Mouse (Mus musculus): ENCODE results near the gene Atp6v1fnb.

Gene Atp6v1fnb

DNA sequence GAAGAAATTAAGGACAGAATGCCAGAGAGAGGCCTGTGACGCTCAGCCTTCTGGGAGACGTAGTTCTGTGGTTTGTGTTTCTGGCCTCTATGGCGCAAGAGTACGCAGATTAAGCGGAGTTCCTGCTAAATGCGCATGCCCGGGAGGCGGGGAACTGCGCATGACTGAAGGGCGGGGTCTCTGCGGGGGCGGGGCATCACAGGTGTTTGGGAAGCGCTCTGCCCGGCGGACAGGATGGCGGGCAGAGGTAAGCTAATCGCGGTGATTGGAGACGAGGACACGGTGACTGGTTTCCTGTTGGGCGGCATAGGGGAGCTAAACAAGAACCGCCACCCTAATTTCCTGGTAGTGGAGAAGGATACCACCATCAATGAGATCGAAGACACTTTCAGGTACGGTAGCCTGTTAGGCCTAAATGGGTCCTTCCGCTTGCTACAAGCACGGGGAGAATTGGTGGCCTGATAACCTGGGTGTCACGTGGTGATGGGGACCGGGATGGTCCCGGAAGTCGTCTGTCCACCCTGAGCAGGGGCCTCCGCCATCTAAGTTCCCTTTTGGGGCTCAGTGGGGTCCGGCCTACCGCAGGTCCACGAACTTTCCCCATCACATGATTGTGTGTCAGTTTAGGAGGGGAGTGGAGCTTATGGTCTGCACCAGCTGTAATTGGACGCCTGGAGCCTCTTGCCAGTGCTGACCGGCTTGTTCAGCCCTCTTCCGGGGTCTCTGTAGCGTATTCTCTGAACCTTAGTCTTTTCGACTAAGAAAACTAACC lies 3.5 kb upstream of the Atp6v1fnb start, which contains the start of gene Atp6v1f:
Atp6v1f (plus strand) TSS at position 136 of the 772 bp plus-strand sequence.
- peak; percentile 96 for DNase-seq

DNA sequence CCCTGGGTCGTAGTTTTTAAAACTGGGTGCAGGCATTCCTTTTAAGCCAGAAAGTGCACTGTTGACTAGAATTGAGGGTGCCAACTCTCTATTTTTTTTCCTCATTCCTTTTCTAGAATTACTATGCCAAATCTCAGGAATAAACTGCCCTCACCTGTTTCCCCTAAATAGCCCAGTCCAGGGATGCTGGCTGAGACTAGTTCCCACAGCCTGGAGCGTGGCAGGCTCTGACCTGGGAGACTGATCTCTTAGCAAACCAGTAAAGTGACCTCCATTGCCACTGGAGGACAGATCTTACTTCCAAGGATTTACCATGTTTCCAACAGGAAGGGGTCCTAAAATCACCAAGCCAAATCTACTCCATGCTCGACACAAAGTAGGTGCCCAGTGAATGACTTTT lies 2.4 kb upstream of the Atp6v1fnb start:
- DNase-seq = peak; percentile 43

DNA sequence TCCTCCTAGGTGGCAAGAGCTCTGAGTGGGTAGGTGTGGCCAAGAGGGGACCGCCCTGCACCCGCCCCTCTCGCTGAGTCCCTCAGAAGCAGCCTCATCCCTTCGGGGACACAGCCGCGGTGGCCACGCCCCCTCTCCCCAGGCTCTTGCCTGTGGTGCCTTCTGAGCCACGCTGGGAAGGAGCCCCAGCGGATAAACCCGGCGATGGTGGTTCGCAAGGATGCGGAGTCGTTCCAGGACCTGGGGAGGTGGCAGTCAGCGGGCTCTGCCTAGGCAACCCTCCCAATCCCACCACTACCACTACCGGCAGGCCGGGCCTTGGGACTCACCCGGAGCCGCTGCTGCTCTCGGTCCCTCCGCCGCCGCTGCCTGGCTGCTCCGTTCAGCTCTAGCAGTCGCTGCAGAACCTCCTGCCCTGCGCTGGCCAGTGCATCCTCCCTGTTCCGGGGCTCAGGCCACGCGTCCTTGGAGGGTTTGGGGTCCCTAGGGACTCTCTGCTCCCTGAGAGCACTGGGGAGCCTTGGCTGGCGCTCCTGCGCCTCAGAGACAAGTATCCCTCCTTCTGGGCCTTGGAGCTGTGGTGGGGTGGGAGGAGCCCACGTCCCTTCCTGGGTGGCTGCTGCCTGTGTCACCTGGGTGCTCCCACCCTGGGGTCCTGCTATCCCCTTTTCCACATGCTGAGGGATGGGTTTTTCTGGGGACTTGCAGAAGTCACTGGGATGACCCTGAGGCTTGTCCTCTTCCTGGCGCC lies 2.9 kb downstream of the Atp6v1fnb start:
- DNase-seq = peak; percentile 91

DNA sequence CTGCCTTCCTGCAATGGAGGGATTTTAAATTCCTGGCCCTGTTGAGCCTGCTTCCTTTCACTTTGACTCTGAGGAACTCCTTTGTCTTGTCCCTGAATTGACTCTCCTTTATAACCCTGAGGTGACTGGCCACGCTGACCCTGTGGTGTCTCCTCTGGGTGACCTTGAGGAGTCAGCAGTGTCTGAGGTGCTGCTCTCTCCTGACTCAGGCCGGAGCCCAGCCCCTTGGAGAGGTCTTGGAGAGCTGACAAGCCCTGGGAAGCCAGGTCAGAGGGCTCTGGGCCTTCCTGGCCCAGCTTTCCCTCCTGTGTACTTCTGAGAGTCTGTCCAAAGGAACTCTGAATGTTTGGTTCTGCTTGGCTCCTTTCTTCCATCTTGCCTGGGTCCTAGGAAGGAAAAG lies 3.5 kb downstream of the Atp6v1fnb start:
- DNase-seq = peak; percentile 41

DNA sequence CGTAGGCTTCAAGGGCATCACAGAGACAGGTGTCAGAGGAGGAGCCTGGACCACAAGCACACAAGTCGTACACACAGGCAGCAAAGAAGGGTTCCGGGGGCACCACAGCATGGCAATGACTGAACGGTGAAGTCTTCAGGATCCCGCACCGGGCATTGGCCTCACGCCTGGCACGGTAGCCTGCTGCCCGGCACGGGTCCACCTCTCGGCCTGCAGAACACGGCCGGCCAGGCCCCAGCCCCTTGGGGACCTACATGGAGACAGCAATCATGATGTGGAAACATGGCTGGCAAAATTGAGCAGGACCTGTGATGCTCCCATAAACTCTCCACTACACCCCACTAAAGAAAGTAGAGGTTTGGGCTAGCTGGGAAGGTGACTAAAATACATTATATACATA lies 11.5 kb downstream of the Atp6v1fnb start:
- no peak for DNase-seq

DNA sequence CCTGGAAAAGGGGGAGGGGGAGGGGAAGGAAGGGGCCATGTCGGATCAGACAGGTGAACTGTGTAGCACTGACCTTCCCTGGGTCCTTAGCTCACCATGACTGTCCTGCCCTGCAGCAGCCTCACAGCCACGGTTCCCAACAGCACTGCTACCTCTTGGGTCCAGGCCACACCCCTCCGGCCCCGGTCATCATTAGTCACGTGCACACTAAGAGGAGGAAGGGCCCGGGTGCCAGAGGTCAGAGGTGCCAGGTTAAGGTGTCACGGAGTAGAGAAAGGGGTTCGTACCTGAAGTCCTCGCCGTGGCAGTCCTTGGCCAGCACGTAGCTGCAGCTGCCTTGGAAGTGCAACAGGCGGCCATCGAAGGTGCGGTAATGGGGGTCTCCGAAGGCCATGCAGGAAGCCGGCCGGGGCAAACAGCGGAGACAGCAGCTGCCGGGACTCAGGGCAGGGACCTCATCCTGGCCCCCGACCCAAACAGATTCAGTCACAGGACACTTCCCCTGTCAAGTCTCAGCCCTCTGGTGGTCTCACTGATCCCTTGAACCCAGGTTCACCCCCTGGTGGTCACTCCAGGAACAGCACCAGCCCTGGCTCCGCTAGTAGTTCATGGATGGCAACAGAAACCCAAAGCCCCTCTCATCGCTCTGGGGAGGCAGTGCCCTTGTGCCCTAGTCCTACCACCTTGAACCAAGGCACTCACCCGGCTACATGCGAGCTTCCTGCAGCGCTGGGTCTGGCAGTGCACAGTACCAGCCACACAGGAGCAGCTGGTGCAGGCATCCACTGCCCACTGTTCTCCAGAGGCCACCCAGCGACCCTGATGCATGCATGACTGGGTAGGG lies 13.7 kb downstream of the Atp6v1fnb start:
- DNase-seq = peak; percentile 68

DNA sequence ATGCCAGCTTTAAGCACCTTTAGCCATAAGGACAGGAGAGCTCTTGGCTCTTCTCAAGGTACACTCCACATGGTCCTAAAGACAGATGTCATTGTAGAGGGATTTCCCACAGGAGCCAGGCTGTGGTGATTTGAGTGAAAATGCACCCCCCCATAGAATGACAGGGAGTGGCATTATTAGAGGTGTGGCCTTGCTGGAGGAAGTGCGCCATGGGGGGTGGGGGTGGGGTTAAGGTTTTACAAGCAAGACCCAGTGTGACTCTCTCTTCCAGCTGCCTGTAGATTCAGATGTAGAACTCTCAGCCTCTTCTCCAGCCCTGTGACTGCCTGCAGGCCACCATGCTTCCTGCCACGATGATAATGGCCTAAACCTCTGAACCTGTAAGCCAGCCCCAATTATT lies 14.7 kb downstream of the Atp6v1fnb start:
- DNase-seq = no peak

DNA sequence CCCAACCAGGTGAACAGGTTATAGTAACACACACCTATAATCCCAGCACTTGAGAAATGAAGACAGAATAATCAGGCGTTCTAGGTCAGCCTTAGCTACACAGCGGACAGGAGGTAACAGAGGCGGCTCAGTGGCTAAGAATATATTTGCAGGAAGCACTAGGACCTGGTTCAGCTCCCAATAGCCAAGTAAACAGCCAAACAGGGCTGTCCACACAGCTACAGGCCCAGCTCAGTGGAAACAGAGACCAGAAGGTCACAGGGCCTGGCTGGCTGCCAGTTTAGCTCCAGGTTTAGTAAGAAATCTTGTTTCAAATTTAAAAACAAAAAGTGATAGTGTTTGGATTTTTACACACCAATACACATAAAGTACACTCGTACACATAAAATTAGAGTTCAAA lies 22.9 kb downstream of the Atp6v1fnb start:
- DNase-seq = peak; percentile 65

DNA sequence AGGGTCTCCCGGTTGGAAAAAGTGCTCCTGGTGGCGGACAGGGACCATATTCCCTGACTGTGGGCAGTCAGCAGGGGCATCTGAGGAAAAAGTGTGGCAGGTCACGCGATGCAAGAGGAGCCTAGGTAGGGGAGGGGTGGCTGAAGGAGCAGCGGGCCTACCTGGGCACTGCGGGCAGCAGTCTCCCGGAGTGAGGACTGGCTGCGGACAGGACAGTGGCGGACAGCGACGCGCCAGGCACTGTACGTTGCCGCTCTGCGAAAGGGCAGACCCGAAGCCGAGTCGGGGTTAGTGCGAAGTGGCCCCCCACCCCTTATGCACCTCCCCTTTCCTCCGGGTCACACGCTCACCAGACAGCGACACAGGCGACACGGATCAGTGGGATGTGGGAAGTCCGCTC lies 25.0 kb downstream of the Atp6v1fnb start:
- DNase-seq = no peak

DNA sequence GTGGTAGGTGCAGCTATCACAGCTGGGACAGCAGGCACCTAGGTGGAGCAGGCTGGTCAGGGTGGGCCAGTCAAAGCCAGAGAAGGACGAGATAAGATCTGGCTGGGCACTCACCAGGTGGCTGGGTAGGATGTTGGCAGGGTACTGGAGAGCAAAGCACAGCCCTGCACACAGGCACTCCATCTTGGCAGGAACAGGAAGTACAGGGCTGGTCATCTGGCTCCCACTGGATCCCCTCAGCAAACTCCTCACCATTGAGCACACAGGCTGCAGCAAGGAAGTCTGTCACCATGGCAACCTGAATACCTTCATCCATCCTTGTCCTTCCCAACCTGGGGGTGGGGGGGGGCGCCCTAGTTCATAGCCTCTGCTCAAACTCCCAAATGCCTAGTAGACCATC lies 26.6 kb downstream of the Atp6v1fnb start:
- DNase-seq = no peak

DNA sequence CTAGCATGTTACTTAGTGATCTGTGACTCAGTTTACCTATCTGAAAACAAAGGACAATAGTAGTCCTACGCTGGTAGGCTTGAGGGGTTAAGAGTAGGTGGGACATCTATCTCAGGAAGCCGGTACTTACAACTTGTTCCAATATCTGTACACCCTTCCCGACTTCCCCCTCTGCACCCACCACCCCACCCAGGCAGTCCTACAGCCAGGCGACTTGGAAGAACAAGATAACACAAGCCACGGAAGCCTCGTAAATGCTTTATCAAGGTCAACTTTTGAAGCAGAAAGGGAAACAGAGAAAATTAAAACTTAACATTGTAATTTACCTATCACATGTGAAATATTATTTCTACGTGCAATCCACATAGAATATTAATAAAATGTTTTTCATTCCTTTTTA lies 28.9 kb downstream of the Atp6v1fnb start:
- no peak for DNase-seq

DNA sequence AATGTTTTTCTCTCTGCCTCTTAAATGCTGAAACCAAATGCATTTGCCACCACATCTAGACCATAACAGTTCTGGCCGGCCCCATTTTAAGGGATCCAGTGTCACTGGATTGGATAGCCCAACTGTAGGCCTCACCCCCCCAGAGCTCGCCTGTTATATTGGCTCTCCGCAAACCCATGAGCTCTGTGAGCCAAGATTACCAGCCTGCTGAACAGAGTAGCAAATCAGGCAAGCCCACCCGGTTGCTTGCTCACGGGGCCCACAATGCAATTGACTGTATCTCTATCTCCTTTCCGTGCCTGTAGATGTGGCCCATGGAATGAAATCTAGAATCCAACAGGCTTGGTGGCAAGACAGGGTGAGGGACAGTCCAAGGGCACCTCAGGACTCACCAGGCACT lies 29.6 kb downstream of the Atp6v1fnb start:
- no peak for DNase-seq

DNA sequence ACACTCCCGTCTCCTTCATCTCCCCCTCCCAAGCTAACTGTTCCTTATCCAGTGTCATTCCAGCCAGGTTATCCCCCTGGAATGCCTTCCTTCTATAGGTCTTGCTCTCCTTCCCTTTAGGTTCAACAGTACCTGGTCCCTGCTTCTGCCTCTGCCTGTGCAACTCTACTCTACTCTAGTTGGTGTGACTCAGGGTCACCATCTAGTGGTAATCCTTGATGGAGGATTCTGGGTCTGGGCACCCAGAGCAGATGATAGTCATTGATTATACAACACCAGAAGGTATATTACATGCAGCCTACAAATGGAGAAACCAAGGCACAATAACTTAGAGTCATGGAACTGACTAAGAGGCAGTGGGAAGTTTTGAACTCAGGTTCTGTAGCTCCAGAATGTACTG lies 30.4 kb downstream of the Atp6v1fnb start:
- peak; percentile 29 for DNase-seq

DNA sequence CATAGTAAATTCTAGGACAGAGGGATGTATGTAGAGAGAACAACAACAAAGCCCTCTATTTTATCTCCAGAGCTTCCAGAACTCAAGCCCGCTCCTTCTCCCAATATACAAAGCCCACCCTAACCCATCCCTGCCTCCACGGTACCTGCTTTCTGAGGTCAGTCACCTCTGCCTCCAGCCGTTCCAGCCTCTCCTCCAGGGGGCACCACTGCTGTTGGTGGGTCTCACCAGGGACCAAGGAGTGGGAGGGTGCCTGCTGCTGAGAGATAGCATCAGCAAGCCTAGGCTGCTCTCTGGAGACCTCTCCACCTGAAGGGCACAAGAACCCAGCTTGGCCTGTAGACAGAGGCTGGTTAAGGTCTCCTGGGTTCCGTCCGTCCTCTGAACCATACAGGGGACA lies 34.3 kb downstream of the Atp6v1fnb start:
- DNase-seq = no peak

DNA sequence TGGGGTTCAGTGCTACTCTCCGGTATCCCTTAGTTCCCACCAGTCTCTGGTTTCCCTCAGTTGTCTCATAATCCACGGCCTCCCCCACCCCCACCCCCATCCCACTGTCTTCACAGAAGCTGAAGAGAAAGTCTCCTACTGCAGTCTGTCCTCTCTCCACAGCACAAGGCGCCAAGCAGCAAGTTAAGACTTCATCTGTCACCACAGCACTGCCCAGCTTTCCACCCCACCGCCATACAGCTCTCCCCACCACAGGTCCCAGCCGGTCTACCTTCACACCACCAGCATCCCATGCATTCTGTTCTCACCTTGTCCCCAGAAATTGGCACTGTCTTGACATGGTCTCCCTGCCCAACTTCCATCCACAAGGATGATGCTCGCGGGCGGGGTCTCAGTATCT lies 35.6 kb downstream of the Atp6v1fnb start:
- DNase-seq = no peak

DNA sequence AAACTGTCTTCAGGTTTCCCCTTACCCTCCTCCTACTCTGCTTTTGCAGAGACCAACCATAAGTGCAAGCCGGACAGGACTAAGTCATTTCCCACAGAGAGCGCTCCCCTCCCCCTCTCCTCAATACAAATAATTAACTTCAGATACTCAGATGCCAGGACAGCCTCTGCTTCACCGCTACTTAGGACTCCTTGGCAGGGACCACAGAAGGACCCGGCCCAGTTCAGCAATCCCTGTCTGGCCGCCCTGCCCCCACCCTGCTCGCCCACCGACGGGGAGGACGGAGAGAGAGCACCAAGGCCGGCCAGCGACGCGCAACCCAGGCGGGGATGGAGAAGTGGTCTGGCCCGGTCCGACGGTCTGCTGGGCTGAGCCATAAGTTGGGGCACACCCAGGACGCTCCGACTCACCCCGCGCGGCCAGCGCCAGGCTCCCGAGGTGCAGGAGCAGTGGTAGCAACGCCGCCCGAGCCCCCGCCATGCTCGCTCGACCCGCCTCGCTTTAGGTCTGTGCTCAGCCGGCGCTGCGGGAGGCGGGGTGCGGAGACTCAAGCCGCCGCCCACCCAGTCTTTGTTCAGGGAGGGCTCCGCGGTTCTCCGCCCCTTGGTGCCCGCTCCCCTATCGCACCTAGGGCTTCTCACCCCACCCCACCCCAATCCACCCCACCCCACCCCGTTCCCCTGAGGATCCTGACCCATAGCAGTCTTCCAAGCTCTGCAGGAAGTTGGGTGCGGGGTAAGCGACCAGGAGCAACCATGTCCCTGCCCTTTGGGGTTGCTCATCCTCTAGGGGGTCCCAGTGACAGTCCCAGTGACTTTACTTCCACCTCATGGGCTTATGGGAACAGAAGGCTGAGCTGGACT lies 36.4 kb downstream of the Atp6v1fnb start, which contains the start of gene Kcp:
Kcp (minus strand) TSS at position 506 of the 863 bp plus-strand sequence.
- peak; percentile 67 for DNase-seq

DNA sequence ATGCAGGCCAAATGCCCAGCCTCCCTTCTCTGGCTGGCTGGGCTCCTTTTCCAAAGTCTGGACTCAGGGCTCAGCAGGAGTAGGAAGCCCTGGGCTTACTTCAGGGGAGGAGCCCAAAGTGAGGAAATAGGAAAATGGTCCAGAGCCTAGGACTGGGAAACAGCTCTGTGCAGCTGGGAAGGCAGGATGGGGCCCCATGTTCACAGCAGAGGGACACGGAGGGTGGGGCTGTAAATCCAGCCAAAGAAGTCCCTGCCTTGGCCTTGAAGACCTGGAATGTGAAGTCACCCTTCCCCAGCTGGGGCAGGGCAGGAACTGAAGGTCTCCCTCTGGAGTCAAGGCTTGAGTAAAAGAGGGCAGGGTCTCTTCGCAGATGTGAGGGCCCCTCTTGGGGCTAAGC lies 37.8 kb downstream of the Atp6v1fnb start:
- no peak for DNase-seq

DNA sequence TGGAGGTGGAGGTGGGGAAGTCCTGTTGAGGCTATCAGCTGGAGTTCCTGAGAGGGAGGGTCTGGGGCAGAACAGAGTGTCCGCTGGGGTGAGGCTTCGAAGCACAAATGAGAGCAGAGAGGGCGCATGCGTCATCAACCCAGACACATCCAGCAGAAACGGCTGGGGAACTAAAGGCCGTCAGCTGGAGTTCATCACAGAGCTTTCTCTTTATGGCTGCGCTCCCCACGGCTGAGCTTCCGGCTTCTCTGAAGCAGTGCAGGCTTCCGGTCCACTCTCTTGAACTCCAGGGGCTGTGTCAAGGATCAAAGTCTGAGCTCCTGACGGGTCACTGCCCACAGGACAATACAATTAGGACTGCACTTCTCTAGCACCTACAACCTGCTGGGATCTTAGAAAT lies 42.0 kb downstream of the Atp6v1fnb start:
- DNase-seq = peak; percentile 82

DNA sequence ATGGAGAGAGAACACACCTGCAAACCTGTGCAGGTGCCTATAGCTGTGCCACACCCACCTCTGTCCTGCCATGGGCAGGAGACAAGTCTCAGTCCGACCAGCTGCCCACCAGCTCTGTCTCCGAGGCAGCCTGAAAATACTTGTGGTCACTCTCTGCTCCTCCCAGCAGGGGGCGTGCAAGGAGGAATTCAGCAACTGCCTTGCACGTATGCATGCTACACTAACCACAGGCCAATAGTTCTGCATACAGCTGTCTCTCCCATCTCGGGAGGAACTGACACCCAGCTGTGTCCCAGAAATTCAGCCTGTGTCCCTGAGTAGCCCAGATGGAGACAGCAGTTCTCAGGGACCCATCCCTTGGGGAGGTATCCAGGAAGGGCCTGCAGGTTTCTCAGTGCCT lies 45.9 kb downstream of the Atp6v1fnb start:
- peak; percentile 77 for DNase-seq

DNA sequence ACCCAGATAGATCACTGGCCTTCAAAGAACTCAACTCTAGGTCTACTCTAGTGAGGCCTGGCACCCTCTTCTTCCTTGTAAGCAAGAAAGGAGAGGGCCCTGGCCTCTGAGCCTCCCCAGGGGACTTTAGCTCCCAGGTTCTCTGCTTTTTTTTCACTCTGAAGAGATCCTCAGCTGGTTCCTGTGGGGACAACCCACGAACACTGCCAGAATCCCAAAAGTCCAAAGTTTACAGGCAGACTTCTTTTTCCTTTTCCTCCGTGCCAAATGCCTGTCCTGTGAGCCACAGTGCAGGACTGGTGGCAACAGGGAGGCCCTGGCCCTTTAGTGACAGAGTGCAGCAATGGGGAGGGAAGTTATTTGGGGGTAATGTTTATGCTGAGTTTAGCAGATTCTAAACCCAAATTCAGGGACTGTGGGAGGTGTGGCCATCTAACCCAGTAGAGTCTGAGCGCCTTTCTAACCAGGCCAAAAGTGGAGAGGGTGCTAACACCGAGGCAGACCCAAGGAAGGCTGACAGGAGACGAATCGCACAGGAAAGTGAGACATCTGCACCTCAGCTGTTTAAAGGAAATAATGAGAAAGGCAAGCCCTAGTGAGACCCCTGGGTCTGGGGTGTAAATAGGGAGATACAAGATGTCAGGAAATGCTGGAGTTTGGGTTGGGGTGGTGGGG lies 51.5 kb downstream of the Atp6v1fnb start:
- DNase-seq = no peak
